Mouse (Mus musculus) stomach, embryonic 16.5 days (tissue): ENCODE measurements around the gene Gas7. TPM values are rescaled to one million over a fixed set of nuclear protein-coding genes. Genes with fewer than 3 reads are reported as not detected.

ENCODE experiments used
- ATAC-seq: fragments of 200-750 bp; cut with Nextera tagmentation; 2 replicates; pipeline ENCODE4 v1.8.0; 2017; ENCODE audit warnings: moderate number of reproducible peaks, moderate TSS enrichment; ENCODE audit not compliant: insufficient read depth, low FRiP score
- H3K27ac ChIP-seq: fragments of 300-500 bp; sonication (generic); 2 replicates; pipeline ENCODE4 v1.5.1; 2014; ENCODE audit warnings: low read length
- H3K27me3 ChIP-seq: fragments of 300-500 bp; sonication (generic); 2 replicates; pipeline ENCODE4 v1.6.1; 2014; ENCODE audit warnings: low read length, control low read depth, mixed read lengths; ENCODE audit not compliant: control insufficient read depth, insufficient read depth
- H3K36me3 ChIP-seq: fragments of 300-500 bp; sonication (generic); 2 replicates; pipeline ENCODE4 v1.6.1; 2014; ENCODE audit warnings: low read length; ENCODE audit not compliant: control insufficient read depth, insufficient read depth
- H3K4me1 ChIP-seq: fragments of 300-500 bp; sonication (generic); 2 replicates; pipeline ENCODE4 v1.6.1; 2014; ENCODE audit warnings: low read length, control low read depth, mixed read lengths; ENCODE audit not compliant: control insufficient read depth, insufficient read depth
- H3K4me2 ChIP-seq: fragments of 300-500 bp; sonication (generic); 2 replicates; pipeline ENCODE4 v1.6.1; 2014; ENCODE audit warnings: low read depth, low read length, mixed read lengths
- H3K4me3 ChIP-seq: fragments of 300-500 bp; sonication (generic); replicated peaks from 2 replicates; pipeline ENCODE4 v1.5.1; 2014; ENCODE audit warnings: mild to moderate bottlenecking, low read length
- H3K9ac ChIP-seq: fragments of 300-500 bp; sonication (generic); 2 replicates; pipeline ENCODE4 v1.6.1; 2014; ENCODE audit warnings: low read length
- H3K9me3 ChIP-seq: fragments of 300-500 bp; sonication (generic); replicated peaks from 2 replicates; pipeline ENCODE4 v1.6.1; 2016; ENCODE audit warnings: low read length, control low read depth; ENCODE audit not compliant: control insufficient read depth
- WGBS: fragments of 180-500 bp; shearing (Covaris S2); extraction: QIAGEN DNeasy Blood & Tissue Kit; methylation state at CpG from one replicate; pipeline ENCODE4 v1.1.7; 2014; 5-methylcytosine and 5-hydroxymethylcytosine counted together
- polyA plus RNA-seq: library from polyadenylated mRNA; unstranded; fragments of >200 nt; fragmentation: Nextera tagmentation; extraction: Ambion mirVana; gene quantifications from 2 replicates; pipeline ENCODE4 v1.2.1, GENCODE M21; 2015

The Gas7 gene
- polyA plus RNA-seq, 1 experiment from 2014 or later = 15.5 TPM

DNA sequence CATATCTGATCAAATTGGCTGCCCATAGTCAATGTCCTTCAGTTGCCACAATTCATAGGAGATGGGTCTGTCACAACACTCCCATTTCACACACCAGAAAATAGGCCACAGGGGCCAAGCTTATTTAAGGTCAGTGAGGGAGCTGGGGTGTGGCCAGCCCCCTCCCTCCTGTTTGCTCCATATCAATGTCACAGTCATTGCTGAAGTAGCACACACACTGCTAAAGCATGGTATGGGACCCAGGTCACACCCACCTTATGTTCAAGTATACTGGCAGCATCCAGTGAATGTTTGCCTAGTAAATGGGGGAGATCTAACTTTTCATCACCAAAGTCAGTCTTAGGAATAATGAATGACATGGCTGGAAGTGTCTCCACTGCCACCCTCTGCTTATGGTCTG is 273.5 kb downstream of the Gas7 start:
- Histone ChIP-seq H3K4me2 (no peak overlapping the region), H3K27me3 (no peaks in the 10 kb centered on the region)

DNA sequence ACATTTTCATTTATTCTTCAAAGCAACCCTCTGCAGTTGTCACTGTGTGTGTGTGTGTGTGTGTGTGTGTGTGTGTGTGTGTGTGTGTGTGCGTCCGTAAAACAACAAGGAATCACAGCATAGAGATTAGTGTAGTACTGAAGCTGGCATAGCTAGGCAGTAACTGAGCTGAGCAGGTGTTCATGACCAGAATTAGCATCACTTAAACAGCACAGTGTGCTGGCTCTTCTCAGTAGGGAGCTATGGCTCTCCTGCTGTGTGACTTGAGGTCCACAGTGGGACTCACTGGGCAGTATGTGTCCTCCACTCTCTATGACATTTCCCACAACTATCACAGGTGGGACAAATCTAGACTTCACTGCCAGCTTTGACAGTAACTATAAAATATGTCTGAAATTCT is 275.8 kb downstream of the Gas7 start:
- Histone ChIP-seq H3K4me1 (no peaks in the 10 kb centered on the region), H3K36me3 (no peaks in the 10 kb centered on the region), H3K27ac (no peak overlapping the region), H3K27me3 (no peaks in the 10 kb centered on the region), H3K9ac (no peak overlapping the region), H3K4me2 (no peak overlapping the region), H3K4me3 (no peak overlapping the region), H3K9me3 (no peaks in the 10 kb centered on the region)
- no peak for ATAC-seq
- 95% methylated on average over 2 of the region's 2 CpGs for WGBS

More for the DNA sequence above, 273.5 kb downstream of the Gas7 start:
- Histone ChIP-seq H3K4me3 (no peak overlapping the region), H3K9me3 (no peaks in the 10 kb centered on the region), H3K9ac (no peak overlapping the region), H3K36me3 (no peaks in the 10 kb centered on the region), H3K27ac (no peak overlapping the region), H3K4me1 (no peaks in the 10 kb centered on the region)
- no peak for ATAC-seq

DNA sequence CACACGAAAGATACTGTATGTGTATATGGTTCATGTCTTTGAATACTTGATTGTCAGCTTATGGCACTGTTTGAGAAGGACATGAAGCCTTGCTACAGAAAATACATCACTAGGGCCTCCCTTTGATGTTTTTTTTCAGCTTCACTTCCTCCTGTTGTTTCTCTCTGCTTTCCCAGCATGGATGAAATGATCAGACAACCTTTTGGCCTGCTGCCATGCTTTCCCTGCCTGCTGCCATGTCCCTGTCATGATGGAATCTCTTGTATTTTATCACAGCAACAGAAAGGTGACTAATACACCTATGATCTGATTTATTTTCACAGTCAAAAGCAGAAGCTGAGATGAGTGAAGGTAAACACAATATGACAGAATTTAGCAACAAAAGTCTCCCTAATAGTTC is 278.5 kb downstream of the Gas7 start:
- Histone ChIP-seq H3K9ac (no peak overlapping the region), H3K27me3 (no peaks in the 10 kb centered on the region), H3K4me1 (0 out of 2 replicates have a peak, but pooled peaks cover 4% of the 10 kb centered on the region), H3K36me3 (no peaks in the 10 kb centered on the region), H3K9me3 (no peaks in the 10 kb centered on the region), H3K4me3 (no peak overlapping the region), H3K27ac (no peak overlapping the region), H3K4me2 (no peak overlapping the region)
- WGBS = 92% methylated on average over 1 of the region's 1 CpGs
- no peak for ATAC-seq

DNA sequence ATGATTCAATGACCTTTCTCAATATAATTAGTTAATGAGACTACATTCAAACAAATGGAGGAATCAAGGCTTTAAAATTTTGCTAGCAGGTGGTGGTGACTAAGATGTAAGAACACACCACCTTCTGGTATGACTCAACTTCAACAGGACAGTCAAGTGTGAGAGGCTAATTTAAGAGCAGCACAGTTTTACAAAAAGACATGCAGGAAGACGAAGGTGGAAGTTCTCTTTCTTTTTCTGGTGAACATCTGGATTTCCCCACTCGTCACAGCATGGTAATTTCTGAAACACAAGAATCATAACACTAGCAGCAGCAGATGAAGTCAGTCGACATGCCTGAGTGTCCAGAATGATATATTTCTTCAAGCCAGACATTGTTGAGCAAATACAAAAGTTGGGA is 279.4 kb downstream of the Gas7 start:
- Histone ChIP-seq H3K9me3 (no peaks in the 10 kb centered on the region), H3K27ac (no peak overlapping the region), H3K36me3 (no peaks in the 10 kb centered on the region), H3K4me1 (0 out of 2 replicates have a peak, but pooled peaks cover 4% of the 10 kb centered on the region), H3K4me3 (no peak overlapping the region), H3K27me3 (no peaks in the 10 kb centered on the region), H3K4me2 (no peak overlapping the region), H3K9ac (no peak overlapping the region)
- 54% methylated on average over 3 of the region's 3 CpGs for WGBS
- no peak for ATAC-seq

DNA sequence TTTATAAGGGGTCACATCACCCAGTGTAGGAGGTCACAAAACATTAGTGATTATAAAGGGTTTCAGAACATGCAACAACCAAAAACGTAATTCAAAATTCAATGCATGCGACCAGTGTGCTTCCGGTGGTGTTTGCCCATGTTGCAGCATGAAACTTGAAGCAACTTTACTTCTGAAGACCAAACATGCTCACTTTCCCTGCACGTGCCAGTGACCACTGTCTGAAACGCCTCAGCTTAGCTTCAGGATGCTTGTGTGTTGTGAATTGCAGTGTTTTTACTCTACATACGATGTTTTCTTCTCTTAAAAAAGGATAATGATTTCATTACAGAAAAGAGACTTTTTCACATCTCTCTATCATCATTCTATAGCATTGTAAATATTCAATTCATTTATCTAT is 283.1 kb downstream of the Gas7 start:
- H3K9me3 ChIP-seq = no peaks in the 10 kb centered on the region
- H3K4me3 ChIP-seq = no peak overlapping the region
- no peak overlapping the region for H3K9ac ChIP-seq
- H3K4me2 ChIP-seq = no peak overlapping the region
- WGBS = 80% methylated on average over 6 of the region's 6 CpGs
- ATAC-seq = no peak
- no peak overlapping the region for H3K27ac ChIP-seq
- 0 out of 2 replicates have a peak, but pooled peaks cover 4% of the 10 kb centered on the region for H3K4me1 ChIP-seq
- no peaks in the 10 kb centered on the region for H3K36me3 ChIP-seq
- no peaks in the 10 kb centered on the region for H3K27me3 ChIP-seq

Other genes with a start within 250 kb of the Gas7 start
- gene Myh4, start 217.4 kb upstream of the Gas7 start, polyA plus RNA-seq = 0.04 and 2.0 TPM in 2 replicates
- 4.5 and 133 TPM in 2 replicates for gene Myh8, start 178.3 kb upstream of the Gas7 start, polyA plus RNA-seq
- 0.22 TPM in 1 of 2 replicates, not detected in the other for gene Myh13, start 133.8 kb upstream of the Gas7 start, polyA plus RNA-seq
- not detected in 2 replicates for gene Rcvrn, start 239.9 kb downstream of the Gas7 start, polyA plus RNA-seq